Mouse (Mus musculus) forebrain, embryonic 15.5 days (tissue): Measurements from ENCODE around the gene Fam198b. TPM values are rescaled to one million over a fixed set of nuclear protein-coding genes. Genes with fewer than 3 reads are reported as not detected.

Source experiments
- ATAC-seq: fragments of 200-750 bp; cut with Nextera tagmentation; replicated peaks from 2 replicates; pipeline ENCODE4 v1.8.0; 2017; ENCODE audit warnings: mild to moderate bottlenecking, moderate TSS enrichment, moderate library complexity
- H3K27ac ChIP-seq: fragments of 300-500 bp; sonication (generic); replicated peaks from 2 replicates; pipeline ENCODE4 v1.5.1; 2015; ENCODE audit warnings: mild to moderate bottlenecking, inconsistent platforms
- H3K27me3 ChIP-seq: fragments of 300-500 bp; sonication (generic); 2 replicates; pipeline ENCODE4 v1.6.1; 2015; ENCODE audit warnings: inconsistent platforms
- H3K36me3 ChIP-seq: fragments of 300-500 bp; sonication (generic); 2 replicates; pipeline ENCODE4 v1.6.1; 2015; ENCODE audit warnings: mild to moderate bottlenecking, inconsistent platforms
- H3K4me1 ChIP-seq: fragments of 300-500 bp; sonication (generic); 2 replicates; pipeline ENCODE4 v1.6.1; 2015; ENCODE audit warnings: inconsistent platforms
- H3K4me2 ChIP-seq: fragments of 300-500 bp; sonication (generic); replicated peaks from 2 replicates; pipeline ENCODE4 v1.6.1; 2015; ENCODE audit warnings: mild to moderate bottlenecking, inconsistent platforms
- H3K4me3 ChIP-seq: fragments of 300-500 bp; sonication (generic); 2 replicates; pipeline ENCODE4 v1.5.1; 2015; ENCODE audit warnings: mild to moderate bottlenecking, inconsistent platforms
- H3K9ac ChIP-seq: fragments of 300-500 bp; sonication (generic); replicated peaks from 2 replicates; pipeline ENCODE4 v1.6.1; 2015; ENCODE audit warnings: mild to moderate bottlenecking, inconsistent platforms
- H3K9me3 ChIP-seq: fragments of 300-500 bp; sonication (generic); 2 replicates; pipeline ENCODE4 v1.6.1; 2016; ENCODE audit warnings: inconsistent platforms
- WGBS: fragments of 180-500 bp; shearing (Covaris S2); methylation state at CpG from one replicate; pipeline ENCODE4 v1.1.7; 2015; ENCODE audit warnings: mixed read lengths; 5-methylcytosine and 5-hydroxymethylcytosine counted together
- polyA plus RNA-seq: library from polyadenylated mRNA; unstranded; fragments of >200 nt; fragmentation: Nextera tagmentation; extraction: Ambion mirVana; gene quantifications from 2 replicates; pipeline ENCODE4 v1.2.1, GENCODE M21; 2015

The Fam198b gene
- polyA plus RNA-seq, 1 experiment from 2014 or later = 2.4 TPM

GRCm38 (mm10) chr3:79858221-79858620 is 26.1 kb upstream of the Fam198b start:
- H3K27me3 ChIP-seq = no peaks in the 10 kb centered on the region
- ATAC-seq = peak; percentile 62
- H3K4me3 ChIP-seq = no peak overlapping the region
- H3K9ac ChIP-seq = no peak overlapping the region
- H3K27ac ChIP-seq = no peak overlapping the region
- WGBS = 27% methylated on average over 3 of the region's 3 CpGs
- no peaks in the 10 kb centered on the region for H3K36me3 ChIP-seq
- no peaks in the 10 kb centered on the region for H3K9me3 ChIP-seq
- H3K4me2 ChIP-seq = no peak overlapping the region
- peaks cover 6% of the 10 kb centered on the region; the same call in 1 of the 2 replicates for H3K4me1 ChIP-seq

DNA sequence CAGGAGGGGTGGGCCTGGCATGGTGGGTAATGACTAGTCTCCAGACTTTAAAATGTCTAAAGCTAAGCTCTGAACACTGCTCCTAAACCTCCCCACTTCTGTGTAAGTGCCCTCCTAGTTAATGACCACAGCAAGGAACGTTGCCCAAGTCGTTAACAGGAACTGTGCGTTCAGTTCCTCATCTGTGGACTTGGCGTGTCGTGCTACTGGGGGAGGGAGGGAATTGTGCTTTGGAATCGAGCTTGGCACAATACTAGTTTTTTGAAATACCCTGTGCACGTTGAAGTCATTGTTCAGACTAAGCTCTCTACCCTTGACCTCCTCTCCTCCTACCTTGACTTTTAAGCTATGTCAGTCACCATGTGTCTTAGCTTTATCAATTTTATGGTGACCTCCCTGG is 19.5 kb upstream of the Fam198b start:
- Histone ChIP-seq H3K27me3 (no peaks in the 10 kb centered on the region), H3K36me3 (no peaks in the 10 kb centered on the region), H3K4me1 (peaks cover 23% of the 10 kb centered on the region), H3K9me3 (no peaks in the 10 kb centered on the region), H3K27ac (no peak overlapping the region), H3K9ac (no peak overlapping the region), H3K4me2 (no peak overlapping the region), H3K4me3 (no peak overlapping the region)
- 28% methylated on average over 7 of the region's 7 CpGs for WGBS
- no peak for ATAC-seq

GRCm38 (mm10) chr3:79866089-79866488 is 18.2 kb upstream of the Fam198b start:
- no peaks in the 10 kb centered on the region for H3K27me3 ChIP-seq
- WGBS = 88% methylated on average over 3 of the region's 3 CpGs
- no peak overlapping the region for H3K4me2 ChIP-seq
- no peak overlapping the region for H3K9ac ChIP-seq
- H3K36me3 ChIP-seq = no peaks in the 10 kb centered on the region
- ATAC-seq = no peak
- H3K27ac ChIP-seq = peak overlapping the region; percentile 77
- H3K4me1 ChIP-seq = peaks cover 23% of the 10 kb centered on the region
- no peak overlapping the region for H3K4me3 ChIP-seq
- H3K9me3 ChIP-seq = no peaks in the 10 kb centered on the region

GRCm38 (mm10) chr3:79866526-79866925 is 17.8 kb upstream of the Fam198b start:
- Histone ChIP-seq H3K27ac (peak overlapping the region; percentile 77), H3K36me3 (no peaks in the 10 kb centered on the region), H3K9me3 (no peaks in the 10 kb centered on the region), H3K27me3 (no peaks in the 10 kb centered on the region), H3K4me2 (no peak overlapping the region), H3K4me1 (peaks cover 23% of the 10 kb centered on the region), H3K4me3 (no peak overlapping the region), H3K9ac (no peak overlapping the region)
- ATAC-seq = peak; percentile 39
- WGBS = 83% methylated on average over 9 of the region's 9 CpGs

DNA sequence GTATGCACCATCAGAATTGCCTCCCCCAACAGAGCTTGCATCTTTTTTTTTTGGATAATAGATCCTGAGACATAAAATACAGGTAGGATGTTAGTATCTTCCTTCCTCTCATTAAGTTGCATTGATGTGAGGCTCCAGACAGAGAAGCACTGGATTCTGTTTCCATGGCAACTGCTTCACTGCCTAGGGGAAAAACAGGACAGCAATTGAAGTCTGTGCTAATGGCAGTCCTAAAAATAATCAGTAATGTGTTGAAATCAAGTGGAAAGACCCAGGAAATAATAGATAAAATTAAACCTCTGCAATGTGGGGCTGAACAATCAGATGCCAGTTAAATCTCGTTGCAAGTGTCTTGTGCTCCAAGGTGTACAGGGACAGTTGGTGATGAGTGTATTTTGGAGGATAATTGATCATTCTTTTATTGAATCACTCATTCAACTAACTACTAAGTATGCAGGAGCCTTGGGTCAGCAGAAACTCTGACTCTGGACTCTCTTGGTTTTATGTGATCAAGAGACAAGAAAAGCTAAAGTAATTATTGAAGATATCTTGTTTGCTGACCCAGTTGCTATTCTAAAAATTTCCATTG is 17.1 kb upstream of the Fam198b start:
- Histone ChIP-seq H3K4me2 (0 out of 2 replicates have a peak overlapping the region, but pooled peaks have one; percentile 3), H3K27ac (peak overlapping the region; percentile 77), H3K4me1 (peaks cover 23% of the 10 kb centered on the region), H3K36me3 (no peaks in the 10 kb centered on the region), H3K4me3 (no peak overlapping the region), H3K27me3 (no peaks in the 10 kb centered on the region), H3K9ac (no peak overlapping the region), H3K9me3 (no peaks in the 10 kb centered on the region)
- WGBS = 8% methylated on average over 1 of the region's 1 CpGs
- ATAC-seq = peak; percentile 81

GRCm38 (mm10) chr3:79875471-79875870 is 8.9 kb upstream of the Fam198b start:
- no peak for ATAC-seq
- peaks cover 6% of the 10 kb centered on the region; the same call in 1 of the 2 replicates for H3K4me1 ChIP-seq
- no peaks in the 10 kb centered on the region for H3K36me3 ChIP-seq
- no peaks in the 10 kb centered on the region for H3K9me3 ChIP-seq
- WGBS = 96% methylated on average over 5 of the region's 5 CpGs
- no peak overlapping the region for H3K4me3 ChIP-seq
- no peaks in the 10 kb centered on the region for H3K27me3 ChIP-seq
- H3K27ac ChIP-seq = no peak overlapping the region
- no peak overlapping the region for H3K4me2 ChIP-seq
- H3K9ac ChIP-seq = no peak overlapping the region

- no peak overlapping the region for H3K4me2 ChIP-seq
- no peaks in the 10 kb centered on the region for H3K36me3 ChIP-seq
- peaks cover 6% of the 10 kb centered on the region; the same call in 1 of the 2 replicates for H3K4me1 ChIP-seq
- no peak for ATAC-seq
- WGBS = 72% methylated on average over 3 of the region's 3 CpGs
- H3K9ac ChIP-seq = no peak overlapping the region
- no peak overlapping the region for H3K4me3 ChIP-seq
- no peaks in the 10 kb centered on the region for H3K9me3 ChIP-seq
- H3K27ac ChIP-seq = no peak overlapping the region
- no peaks in the 10 kb centered on the region for H3K27me3 ChIP-seq
Measured at GRCm38 (mm10) chr3:79878350-79878749, 6.0 kb upstream of the Fam198b start.

DNA sequence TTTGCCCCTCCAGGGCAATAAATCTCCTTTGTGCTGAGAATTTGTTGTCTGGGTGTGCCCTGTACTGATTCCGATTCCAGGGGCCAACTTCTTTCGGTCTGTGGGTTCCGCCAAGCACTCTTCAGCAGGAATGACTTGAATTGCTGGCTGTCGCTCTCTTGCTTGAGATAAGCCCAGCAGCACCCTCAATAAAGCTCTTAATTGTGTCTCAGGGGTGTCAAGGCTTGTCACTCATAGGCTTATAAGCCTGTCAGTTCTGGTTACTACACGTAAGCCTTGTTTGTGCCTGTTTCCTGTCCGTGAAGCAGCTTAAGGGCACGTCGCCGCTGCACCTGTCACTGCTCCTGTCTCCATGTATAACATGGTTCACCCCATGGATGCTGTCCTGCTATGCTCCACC is 5.1 kb upstream of the Fam198b start:
- no peak overlapping the region for H3K27ac ChIP-seq
- no peaks in the 10 kb centered on the region for H3K36me3 ChIP-seq
- H3K4me1 ChIP-seq = peaks cover 6% of the 10 kb centered on the region; the same call in 1 of the 2 replicates
- WGBS = 55% methylated on average over 9 of the region's 9 CpGs
- H3K4me3 ChIP-seq = no peak overlapping the region
- no peaks in the 10 kb centered on the region for H3K27me3 ChIP-seq
- no peak overlapping the region for H3K9ac ChIP-seq
- no peaks in the 10 kb centered on the region for H3K9me3 ChIP-seq
- ATAC-seq = no peak
- H3K4me2 ChIP-seq = no peak overlapping the region

DNA sequence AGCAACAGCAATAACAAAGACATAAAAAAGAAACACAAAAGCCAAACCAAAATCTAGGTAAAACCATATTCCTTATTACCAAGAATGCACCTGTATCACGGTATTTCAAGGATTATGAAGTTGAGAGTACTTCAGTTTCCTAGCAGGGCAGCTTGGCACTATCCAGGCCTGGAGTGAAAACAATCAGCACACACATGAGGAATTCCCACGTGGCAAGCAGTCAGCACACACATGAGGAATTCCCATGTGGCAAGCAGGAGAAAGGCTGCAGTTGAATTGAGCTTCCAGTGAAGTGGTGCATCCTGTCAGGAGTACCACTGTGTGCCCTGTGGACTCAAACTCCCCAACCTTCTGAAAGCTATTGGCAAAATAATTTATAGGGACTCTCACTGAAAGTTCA is 2.7 kb upstream of the Fam198b start:
- no peaks in the 10 kb centered on the region for H3K36me3 ChIP-seq
- 64% methylated on average over 2 of the region's 2 CpGs for WGBS
- H3K9me3 ChIP-seq = no peaks in the 10 kb centered on the region
- no peak overlapping the region for H3K9ac ChIP-seq
- H3K4me2 ChIP-seq = no peak overlapping the region
- no peaks in the 10 kb centered on the region for H3K27me3 ChIP-seq
- H3K4me1 ChIP-seq = peaks cover 6% of the 10 kb centered on the region; the same call in 1 of the 2 replicates
- no peak for ATAC-seq
- no peak overlapping the region for H3K27ac ChIP-seq
- no peak overlapping the region for H3K4me3 ChIP-seq

GRCm38 (mm10) chr3:79883092-79883491 is 1.2 kb upstream of the Fam198b start:
- Histone ChIP-seq H3K4me3 (no peak overlapping the region), H3K4me1 (peaks cover 10% of the 10 kb centered on the region), H3K9me3 (no peaks in the 10 kb centered on the region), H3K4me2 (no peak overlapping the region), H3K27ac (no peak overlapping the region), H3K9ac (no peak overlapping the region), H3K27me3 (no peaks in the 10 kb centered on the region), H3K36me3 (no peaks in the 10 kb centered on the region)
- ATAC-seq = no peak
- WGBS = 52% methylated on average over 7 of the region's 7 CpGs

- 46% methylated on average over 9 of the region's 9 CpGs for WGBS
- H3K4me3 ChIP-seq = no peak overlapping the region
- H3K9me3 ChIP-seq = no peaks in the 10 kb centered on the region
- H3K36me3 ChIP-seq = no peaks in the 10 kb centered on the region
- 0 out of 2 replicates have a peak, but pooled peaks have one; percentile 23 for ATAC-seq
- no peak overlapping the region for H3K4me2 ChIP-seq
- H3K27me3 ChIP-seq = no peaks in the 10 kb centered on the region
- H3K9ac ChIP-seq = no peak overlapping the region
- peaks cover 5% of the 10 kb centered on the region; the same call in 1 of the 2 replicates for H3K4me1 ChIP-seq
- H3K27ac ChIP-seq = no peak overlapping the region
Measured at GRCm38 (mm10) chr3:79884761-79885189, 442 bp downstream of the Fam198b start.

DNA sequence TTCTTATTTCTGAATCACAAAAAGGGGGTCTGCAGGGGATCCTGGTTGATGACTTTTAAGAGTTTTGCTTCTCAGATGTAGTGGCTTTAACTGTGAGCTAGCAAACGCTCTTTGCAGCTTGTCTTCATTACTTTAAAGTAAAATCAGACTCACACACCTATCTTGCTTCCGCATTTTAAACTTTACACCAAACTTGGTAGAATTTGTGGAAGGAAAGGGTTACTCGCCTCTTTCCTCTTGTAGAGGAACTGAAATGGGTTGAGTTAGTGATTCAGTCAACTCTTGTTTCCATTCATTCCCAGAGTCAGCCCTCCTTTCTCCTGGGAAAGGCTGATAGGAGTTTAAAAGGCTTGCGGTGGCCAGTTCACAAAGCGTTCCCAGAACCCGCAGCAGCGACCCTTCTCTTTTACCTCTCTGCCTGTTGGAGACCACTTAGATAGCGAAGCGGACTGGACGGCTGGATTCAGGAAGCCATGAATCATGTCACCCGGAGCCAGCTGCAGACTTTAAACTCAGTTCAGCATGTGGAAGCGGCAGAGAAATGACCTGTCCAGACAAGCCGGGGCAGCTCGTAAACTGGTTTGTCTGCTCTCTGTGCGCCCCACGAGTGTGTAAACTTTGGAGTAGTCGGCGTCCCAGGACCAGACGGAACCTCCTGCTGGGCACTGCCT is 1.5 kb downstream of the Fam198b start:
- 76% methylated on average over 19 of the region's 19 CpGs for WGBS
- Histone ChIP-seq H3K9ac (no peak overlapping the region), H3K27ac (no peak overlapping the region), H3K4me3 (no peak overlapping the region), H3K36me3 (no peaks in the 10 kb centered on the region), H3K9me3 (no peaks in the 10 kb centered on the region), H3K27me3 (no peaks in the 10 kb centered on the region), H3K4me1 (peaks cover 5% of the 10 kb centered on the region; the same call in 1 of the 2 replicates), H3K4me2 (no peak overlapping the region)
- no peak for ATAC-seq
